Mouse (Mus musculus) urinary bladder, postnatal 14 days (tissue): ENCODE measurements around the gene 4930432M17Rik.
A peak's percentile ranks its signal among the peaks of the same experiment; 100 is the strongest.

ENCODE experiments used
- DNase-seq: peaks from one replicate; pipeline ENCODE4 v3.0.0; 2021; ENCODE audit warnings: low spot score

Gene 4930432M17Rik

DNA sequence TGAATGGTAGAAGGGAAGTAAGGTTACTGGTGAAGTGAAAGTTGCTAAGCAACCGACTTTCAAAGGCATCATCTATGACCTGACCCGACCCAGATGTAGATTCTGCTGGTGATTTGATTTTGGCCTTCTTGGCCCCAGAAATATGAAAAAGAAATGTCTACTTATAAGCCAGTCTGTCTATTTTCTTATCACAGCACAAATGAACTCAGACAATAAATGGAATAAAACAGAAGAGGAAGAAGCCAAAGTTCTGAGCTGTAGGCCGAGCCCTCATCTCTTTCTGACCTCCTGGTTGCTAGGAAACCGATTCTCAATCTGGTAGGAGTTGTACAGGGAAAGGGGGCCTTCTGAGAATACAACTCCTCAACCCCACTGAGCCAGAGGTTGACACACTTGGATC lies at the start of gene 4930432M17Rik:
Gene 4930432M17Rik, plus strand, starts transcription at position 301 of the 400 bp plus-strand sequence.
- DNase-seq: no peak

DNA sequence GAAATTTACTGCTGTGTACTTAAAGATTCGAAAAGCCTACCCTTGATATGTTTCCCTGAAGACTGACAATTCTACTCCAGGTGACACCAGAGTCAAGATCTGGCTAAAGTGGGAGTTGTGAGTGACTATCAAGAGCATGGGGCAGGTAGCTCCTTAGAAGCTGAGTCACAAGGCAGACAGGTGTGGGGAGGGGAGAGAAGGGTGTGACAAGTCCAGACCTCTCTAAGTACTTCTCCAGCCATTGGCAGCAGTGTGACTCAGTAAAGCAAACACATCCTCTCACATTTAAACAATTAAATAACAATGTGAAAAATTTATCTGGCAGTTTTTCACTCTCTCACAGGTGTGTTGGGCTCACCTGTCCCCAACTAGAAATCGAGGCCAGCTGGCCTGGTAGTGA lies 44.9 kb upstream of the 4930432M17Rik start:
- peak; percentile 42 for DNase-seq

DNA sequence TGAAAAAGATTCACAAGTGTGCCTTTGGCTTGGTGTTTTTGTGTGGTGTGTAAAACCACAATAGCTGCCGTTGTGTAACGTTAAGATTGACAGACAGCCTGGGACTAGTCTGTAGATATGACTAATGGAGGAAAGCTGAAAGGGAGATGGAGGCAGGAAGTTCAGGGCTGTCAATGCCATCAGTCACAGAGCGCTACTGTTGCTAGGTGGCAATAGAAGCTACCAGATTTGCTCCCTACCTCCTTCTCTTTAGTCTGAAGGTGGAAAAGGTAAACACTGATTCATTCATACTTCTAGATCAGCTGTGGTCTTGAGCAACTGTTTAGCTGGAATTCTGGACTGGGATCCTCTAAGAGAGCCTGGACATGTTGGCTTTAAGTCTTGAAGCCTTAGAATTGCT lies 44.3 kb upstream of the 4930432M17Rik start:
- DNase-seq: no peak

DNA sequence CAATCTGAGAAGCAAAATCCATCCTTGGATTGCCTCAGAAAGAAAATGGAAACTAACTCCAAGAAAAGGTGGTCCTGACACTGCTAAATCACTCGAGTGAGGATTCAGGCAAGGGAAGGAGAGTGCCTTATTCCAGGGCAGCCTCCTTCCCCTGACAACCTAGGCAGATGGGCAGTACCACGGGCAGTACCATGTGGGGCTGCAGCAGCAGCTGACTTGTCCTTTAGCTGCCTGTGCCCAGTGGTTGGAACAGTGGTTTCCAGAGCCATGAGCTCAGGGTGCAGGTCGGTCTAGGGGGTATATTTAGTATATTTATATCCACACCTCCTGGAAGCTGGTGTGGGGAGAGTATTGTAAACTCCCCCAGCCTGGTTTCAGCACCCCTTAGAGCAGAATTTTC lies 42.3 kb upstream of the 4930432M17Rik start:
- no peak for DNase-seq

DNA sequence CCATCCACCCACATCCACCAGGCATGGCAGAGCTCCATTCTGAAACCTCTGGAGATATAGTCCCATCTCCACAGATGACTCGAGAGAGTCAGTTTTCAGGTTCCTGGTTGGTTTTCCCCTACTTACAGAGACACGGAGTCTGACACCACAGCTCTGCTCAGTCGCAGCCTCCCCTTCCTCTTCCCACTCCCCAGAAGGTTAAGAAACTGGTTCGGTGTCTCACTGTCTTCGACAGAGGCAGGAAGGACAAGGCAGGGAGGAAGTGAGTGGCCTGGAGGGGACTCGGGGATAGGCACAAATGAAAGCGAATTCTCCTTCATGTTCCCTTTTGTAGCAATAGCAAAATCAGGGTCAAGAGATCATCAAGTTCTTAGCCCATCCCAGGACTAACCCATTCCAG lies 39.9 kb upstream of the 4930432M17Rik start:
- DNase-seq: no peak

DNA sequence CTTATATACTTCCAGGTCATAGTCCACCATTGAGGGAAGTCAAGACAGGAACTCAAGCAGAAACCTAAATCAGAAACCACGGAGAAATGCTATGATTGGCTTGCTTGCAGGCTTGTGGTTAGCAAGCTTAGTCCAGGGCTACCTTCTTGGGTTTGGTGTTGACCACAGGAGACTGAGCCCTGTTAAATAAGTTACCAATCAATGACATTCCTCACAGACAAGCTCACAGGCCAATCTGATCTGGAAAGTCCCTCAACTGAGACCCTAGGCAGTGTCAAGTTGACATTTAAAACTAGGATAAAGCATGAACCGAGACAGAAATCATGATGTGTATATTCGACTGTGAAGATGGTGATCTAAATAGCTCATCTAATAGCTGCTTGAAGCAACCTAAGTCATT lies 35.6 kb upstream of the 4930432M17Rik start:
- no peak for DNase-seq

DNA sequence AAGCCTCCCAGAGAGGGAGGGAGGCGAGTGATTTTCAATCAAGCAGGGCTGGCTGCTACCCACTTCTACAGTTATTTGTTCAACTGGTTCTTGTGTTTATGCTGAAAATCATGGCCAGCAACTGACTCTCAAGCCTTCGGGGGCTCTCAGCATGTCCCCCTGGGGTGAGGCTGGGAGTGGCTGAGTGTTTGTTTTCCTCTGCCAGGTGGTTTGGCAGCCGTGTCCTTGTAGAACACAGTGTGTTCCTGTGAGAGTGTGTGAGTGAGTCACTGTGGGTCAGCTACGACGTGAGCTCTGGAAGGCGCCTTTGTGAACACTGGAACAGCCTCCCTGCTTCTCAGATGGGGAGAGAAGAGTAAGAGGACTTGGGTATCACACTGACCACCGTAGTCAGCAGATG lies 35.1 kb upstream of the 4930432M17Rik start:
- peak; percentile 65 for DNase-seq

DNA sequence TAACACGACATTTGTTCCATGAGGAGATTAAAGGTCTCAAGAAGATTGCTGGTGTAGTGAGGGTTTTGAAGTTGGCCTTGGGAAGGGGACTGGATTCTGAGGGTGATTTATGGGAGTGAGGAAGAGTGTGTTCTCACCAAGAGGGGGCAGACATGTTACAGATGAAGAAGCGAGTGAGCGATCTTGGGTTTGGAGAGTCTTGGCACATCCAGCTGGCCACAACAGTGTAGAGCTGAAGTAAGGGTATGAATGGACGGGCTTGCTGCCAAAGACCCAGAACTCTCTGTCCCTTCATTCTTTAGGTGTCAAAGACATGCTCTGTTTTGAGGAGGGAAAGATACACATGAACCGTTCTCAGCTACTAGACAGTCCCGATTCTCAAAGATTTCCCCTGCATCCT lies 34.2 kb upstream of the 4930432M17Rik start:
- DNase-seq: peak; percentile 67

DNA sequence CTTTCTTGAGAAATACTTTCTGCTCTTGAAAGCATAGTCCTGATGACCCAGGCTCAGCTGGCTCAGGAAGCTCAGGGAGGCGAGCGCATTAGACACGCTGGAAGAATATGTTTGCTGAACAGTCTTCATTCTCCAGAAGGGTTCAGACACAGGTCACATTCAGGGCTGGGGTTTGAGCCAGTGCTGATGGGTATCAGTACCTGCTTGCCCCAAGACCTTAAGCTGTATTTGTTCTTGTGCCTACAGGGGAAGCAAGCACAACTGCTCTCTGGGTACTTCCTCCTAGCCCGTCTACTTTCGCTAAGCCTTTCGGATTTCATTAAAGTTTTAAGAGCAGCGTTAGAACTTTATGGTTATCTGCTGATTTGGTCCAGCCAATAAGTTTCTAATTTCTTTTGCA lies 33.8 kb upstream of the 4930432M17Rik start:
- DNase-seq: peak; percentile 60

DNA sequence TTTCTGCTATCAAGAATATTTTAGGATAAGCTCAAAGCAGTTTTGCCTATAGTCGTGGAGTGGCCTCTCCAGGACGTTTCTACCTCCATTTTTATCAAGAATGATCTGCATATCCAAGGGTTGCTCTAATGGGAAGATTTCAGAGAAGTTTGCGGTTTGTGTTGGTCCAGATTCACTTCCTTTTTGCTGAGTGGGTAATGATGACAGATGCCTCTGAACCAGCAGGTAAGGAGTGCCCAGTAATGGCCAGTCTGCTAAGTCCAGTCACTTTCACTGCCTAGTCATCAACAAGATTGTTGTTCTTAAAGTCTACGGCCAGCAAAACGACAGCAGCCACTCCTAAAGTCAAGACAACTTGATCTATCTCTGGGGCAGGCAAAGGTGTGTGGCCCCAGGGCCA lies 32.8 kb upstream of the 4930432M17Rik start:
- no peak for DNase-seq

DNA sequence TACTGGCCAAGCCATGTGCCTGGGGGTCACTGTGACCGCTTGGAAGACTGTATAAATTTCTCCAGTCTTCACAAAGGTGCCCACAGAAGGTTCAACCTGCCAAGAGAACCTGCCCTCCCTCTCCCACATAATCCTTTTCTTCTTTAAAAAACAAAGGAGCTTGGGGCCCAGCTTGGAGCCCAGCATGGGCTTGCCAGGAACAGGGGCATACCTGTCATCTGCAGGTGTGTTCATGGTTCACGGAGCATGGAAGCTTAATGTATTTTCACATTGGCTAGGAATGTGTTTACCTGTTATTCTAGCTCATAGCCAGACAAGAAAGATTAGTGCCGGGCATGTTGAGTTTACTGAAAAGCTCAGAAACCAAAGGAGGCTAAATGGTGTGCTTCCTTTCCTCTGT lies 32.3 kb upstream of the 4930432M17Rik start:
- DNase-seq: no peak

DNA sequence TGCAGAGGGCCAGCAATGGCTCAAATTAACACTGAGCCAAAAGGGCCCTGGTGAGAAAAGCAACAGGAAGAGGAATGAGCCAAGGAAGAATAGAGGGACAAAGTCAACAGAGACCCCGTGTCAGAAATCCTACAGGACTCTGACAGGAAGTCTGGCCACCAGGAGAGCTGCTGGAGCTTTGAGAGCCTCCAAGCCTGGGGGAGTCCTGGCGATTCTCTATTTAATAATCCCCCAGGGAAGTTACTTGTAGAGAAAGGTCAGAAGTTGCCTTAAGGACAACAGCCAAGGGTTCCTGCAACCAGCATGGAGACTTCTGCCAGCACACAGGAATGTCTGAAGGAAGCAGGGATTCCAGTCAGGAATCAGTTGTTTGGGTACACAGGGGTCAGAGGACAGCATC lies 30.0 kb upstream of the 4930432M17Rik start:
- DNase-seq: no peak

DNA sequence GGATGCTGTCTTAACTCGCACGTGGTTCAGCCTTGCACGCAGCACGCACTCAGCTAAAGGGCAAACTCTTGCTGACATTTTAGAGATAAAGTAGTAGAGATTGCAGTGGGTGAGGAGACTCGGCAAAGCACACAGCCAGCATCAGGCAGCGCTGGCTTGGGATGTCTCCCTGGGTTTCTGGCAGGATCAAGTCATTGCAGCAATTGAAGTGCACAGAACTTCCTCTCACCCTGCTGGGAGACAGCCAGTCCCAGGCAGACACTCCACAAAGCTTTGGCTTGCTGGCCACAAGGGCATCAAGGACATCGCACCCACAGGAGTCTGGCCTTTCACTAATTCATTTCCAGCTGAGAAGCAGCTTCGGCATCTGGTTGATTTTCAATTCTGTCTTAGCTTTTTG lies 27.3 kb upstream of the 4930432M17Rik start:
- peak; percentile 34 for DNase-seq

DNA sequence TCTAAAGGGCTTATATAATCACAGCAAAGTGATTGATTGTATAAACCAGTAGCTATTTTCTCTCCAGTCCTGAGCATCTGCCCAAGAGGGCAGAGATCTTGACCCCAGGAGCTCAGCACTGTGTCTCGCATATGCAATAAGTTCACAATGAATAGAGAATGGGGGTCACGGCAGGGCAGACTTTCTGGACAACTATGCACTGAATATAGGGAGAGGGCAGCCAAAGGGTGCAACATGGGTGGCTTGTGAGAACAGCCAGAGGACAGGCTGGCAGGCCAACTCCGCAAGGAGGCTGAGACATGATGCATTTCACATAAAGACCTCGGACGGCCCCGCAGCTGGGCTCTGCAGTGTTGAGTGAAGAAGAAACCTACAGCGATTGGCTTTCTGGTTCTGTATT lies 25.1 kb upstream of the 4930432M17Rik start:
- no peak for DNase-seq

DNA sequence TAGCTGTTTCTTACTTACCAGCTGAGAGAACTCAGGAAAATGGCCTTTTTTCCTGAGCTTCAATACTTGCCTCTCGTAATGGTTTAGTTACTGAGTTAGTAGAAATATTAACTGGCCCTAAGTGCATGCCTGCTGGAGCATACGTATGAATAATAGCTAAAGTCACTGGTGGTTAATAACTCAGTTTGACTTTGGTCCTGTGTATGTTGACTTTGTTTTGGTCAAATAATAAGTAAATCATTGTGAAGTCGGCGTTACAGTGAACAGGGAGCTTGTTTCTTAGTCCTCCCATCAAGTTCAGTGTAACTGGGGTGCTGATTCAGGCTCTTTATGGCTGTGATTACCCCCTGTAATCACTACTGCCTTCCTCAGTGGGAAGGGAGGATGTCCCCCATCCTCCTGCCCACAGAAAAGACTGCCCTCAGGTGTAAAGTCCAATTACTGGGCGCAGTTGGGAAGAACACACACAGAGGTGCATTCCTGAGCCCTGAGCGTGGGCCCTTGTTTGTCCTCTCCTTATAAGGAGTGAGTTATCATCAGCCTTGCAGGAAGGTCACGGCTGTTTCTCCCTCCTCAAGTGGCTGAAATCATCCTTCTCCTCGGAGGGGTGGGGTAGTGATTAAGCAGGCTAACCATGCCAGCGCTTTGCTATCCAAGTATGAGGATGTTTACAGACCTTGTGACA lies 24.1 kb upstream of the 4930432M17Rik start:
- DNase-seq: peak; percentile 59

DNA sequence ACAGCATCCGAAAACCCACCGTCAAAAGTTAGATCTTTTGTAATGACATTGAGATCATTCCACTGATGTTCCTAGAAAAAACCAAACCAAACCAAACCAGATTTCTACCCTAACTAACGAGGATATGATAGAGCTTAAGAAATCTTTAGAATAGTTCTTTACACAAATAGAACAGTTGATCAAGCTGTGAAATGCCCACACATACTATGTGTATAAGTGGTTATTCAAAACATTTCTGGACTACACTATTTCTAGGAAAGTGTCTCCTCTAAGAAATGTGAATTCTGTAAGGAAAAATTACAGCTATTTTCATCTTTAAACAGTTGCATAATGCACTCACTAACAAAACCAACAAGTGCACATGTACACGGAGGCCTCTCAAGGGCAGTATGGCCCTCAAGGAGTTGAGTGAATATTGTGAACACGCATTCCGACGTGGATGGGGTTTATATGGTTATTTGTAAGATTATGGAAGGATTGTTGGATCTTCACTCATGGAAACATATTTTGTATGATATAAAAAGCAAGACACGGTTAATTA lies 22.3 kb upstream of the 4930432M17Rik start:
- no peak for DNase-seq

DNA sequence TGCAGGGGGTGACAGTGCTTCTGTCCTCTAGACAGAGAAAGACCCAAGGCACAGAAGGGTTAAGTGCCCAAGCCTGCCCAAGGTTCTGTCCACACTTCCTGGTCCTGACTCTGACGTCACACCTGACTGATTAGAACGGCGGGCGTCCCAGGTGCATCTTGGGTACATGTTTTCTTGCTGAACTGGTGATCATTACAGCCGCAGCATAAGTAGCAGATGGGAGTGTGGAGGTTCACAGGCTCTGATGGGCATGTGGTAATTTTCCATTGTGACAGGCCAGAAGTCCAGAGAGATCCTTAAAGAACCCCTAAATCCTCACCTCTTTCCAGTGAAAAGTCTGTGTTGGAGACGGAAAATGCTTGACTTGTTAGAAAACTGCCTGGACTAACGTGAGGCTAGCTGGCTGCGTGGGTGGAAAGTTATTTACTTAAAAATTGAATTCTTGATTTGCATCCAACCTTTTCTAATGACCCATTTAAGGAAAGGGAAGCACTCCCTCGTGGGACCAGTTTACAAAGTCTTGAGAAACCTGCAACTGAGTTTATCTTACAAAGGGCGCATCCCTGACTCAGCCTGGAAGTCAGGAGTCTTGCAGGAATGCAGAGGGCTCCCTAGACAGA lies 20.4 kb upstream of the 4930432M17Rik start:
- DNase-seq: peak; percentile 36

DNA sequence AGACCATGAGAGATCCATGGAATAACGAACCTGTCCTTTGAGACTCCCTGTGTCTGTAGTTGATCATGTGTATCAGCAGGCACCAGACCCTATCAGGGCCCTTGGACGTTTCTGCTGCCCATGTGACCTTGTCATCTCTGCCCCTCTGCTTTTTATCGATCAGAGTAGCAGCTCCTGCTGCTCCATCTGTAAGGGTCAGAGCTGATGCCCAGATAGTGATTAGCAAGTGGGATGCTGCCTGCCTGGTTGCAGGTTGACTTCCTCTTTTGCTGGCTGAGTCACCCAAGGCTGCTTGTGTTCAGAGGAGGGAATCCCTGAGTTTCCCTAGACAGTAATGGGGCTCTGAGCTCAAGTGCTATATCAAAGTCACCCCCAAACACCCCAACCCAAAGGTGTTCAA lies 18.9 kb upstream of the 4930432M17Rik start:
- no peak for DNase-seq

DNA sequence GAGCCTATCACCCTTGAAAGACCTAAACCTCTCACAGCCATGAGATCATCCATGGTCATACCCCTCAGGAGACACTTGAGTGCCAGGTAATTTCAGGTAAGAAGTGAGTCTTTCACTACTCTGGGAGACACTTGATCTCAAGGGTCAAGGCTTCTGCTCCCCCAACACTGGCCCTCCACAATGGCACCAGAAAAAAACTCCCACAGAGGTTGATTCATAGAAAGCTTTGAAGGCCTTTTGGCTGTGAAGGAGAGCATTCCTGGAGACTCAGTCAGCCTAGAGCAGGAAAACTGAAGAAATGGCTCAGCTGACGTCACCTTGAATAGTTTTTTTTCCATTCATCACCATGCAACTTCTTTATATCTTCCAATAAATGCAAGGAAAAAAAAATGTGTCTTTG lies 18.4 kb upstream of the 4930432M17Rik start:
- no peak for DNase-seq

DNA sequence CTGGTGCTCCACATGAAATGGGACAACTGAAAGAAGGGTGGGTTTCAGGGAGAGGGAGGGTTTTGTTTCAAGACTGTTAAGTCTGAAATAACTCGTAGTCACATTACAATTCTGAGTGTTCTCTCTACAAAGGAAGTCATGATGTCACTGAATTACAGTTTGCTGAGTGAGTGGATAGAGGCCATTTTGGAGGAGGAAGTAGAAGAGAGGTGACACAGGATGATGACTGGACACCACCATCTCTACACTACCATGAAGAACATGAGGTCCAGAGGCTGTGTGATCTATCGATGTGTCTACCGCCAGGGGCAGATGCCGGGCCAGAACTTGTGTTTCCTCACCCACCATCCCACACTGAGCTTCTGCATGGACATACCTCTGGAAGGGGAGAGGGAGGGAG lies 13.6 kb upstream of the 4930432M17Rik start:
- no peak for DNase-seq

DNA sequence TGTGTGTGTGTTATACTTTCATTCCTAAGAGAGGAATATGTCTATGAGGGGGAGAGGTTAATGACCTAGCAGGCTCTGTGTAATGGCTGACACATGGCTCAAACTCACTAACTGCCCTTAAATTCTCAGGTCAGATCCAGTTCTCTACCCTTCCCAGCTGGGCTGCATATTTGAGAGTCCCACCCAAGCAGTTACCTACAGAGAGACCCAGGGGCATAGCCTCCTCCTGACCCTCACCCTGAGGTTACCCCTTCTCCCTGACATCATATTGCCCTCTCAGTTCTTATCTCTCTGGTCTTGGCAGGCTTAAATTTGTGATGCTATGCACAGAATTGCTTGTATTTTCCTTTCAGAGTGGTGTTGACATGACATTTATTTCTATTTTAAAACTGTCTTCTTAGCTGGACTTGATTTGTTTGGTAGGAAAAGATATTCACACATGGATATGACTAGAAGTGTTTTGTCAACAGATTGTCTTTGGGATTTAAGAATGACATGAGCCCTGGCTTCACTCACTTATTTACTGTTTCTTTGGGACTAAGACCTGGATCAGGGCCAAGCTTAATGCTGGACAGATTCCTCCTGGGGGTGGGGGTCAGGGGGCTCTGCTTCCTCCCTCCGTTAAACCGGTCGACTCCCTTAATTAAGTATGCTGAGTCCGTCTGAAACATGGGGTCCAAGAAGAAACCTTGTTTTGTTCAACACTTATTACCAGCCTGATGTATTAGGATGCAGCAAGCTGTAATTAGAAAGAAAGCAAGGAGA lies 7.7 kb upstream of the 4930432M17Rik start:
- DNase-seq: no peak

DNA sequence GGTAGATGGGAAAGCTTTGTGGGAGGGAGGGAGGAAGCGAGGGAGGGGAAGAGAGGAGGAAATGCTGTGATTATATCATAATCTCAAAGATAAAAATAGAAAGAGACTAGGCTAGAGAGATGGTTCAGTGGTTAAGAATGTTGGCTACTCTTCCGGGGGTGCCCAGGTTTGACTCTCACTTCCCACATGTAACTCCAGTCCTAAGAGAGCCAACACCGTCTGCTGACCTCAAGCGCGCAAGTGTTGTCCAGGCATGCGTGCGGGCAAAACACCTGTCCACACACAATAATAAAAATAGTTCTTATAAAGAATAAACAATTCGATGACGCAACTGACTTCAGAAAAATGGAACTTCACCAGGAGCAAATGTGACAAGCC lies 7.1 kb upstream of the 4930432M17Rik start:
- peak; percentile 50 for DNase-seq
